Mouse (Mus musculus): Measurements from ENCODE around the gene Gm28729. TPM values are rescaled to one million over a fixed set of nuclear protein-coding genes. Genes with fewer than 3 reads are reported as not detected.
"Not testable (repeated sequence)": the region's sequence is repeated elsewhere in the genome, so short reads cannot be mapped to it uniquely, and the experiment has no call there.

Gm28729 gene
- polyA plus RNA-seq, 1 experiment: not detected

DNA sequence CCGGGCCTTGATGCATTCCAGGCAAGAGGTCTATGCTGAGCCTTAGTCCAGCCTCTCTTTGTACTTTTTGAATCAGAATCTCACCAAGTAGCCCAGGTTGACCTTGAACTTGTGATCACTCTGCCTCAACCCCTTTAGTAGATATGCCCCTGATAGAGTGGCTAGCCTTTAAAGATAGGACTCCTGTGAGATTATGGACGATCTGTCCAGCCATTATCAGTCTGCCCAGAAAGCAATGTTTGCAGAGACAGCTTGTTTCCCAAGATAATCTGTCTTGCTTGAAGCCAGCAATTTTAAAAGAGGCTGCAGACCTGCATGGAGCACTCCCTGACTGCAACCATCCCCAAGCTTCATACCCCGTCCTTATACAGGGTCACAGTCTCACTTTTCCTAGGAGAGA lies 42.0 kb downstream of the Gm28729 start:
- Histone ChIP-seq H3K4me3 (ENCODE audit: low read depth, low read length) (no peak overlapping the region), H3K4me1 (ENCODE audit: control insufficient read depth, insufficient read depth, low read length) (peaks cover 3% of the 10 kb centered on the region), H3K27ac (ENCODE audit: insufficient read depth, low read length) (no peak overlapping the region), H3K27me3 (ENCODE audit: control insufficient read depth, insufficient read depth, low read length, poor library complexity, severe bottlenecking) (no peaks in the 10 kb centered on the region), H3K9me3 (replicated peaks; ENCODE audit: control insufficient read depth, insufficient read depth, low read length, poor library complexity, severe bottlenecking) (no peaks in the 10 kb centered on the region), H3K36me3 (ENCODE audit: control insufficient read depth, insufficient read depth, low read length, poor library complexity, severe bottlenecking) (no peaks in the 10 kb centered on the region), H3K9ac (ENCODE audit: low read depth, poor library complexity, severe bottlenecking) (no peak overlapping the region)
- TF ChIP-seq POLR2A (IDR thresholded peaks at IDR 0.05; ENCODE audit: insufficient read depth, low read length): no peak
- TF ChIP-seq CTCF (IDR thresholded peaks at IDR 0.05; ENCODE audit: low read depth, low read length): no peak
- TF ChIP-seq EP300 (IDR thresholded peaks at IDR 0.05; ENCODE audit: insufficient read depth, low read depth, low read length): no peak

DNA sequence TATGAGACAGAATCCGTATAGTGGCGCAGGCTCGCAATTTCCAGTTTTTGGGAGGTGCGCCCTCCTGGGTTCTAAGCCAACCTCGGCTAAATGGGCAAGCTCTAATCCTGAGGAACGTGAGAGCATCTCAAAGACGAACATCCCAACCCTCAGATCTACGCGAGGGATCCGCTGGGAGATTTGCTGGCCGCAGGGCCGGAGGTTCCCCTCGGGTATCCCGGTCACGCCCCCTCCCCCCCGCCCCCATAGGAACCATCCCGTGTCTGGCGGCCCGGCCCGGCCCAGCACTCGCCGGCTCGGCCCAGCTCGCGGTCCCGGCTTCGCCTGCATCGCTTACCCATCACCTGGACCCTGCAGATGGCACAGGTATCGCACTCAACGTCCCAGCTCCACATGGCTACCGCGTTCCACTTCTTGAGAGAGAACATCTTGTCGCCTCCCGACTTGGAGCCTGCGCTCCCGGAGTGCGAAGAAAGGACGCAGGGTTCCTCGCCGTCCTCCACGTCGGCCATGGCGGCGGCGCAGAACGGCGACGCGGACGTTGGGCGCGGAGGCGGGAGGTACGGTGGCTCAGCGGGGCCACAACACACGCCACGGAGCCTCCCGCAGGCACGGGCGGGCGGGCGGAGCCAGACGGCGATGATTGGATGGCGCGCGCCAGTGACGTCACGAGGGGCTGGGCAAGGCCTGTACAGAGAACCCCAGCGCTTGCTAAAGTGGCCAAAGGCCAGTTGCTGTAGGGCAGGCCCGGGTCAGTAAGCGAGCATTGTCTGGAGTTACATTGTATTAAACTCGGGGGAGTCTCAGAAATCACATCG lies 46.8 kb downstream of the Gm28729 start, which contains the start of gene Rnf7:
Rnf7 (minus strand) TSS at position 605 of the 818 bp plus-strand sequence.
- Histone ChIP-seq H3K9me3 (replicated peaks; ENCODE audit: control insufficient read depth, insufficient read depth, low read length, poor library complexity, severe bottlenecking) (no peaks in the 10 kb centered on the region), H3K27me3 (ENCODE audit: control insufficient read depth, insufficient read depth, low read length, poor library complexity, severe bottlenecking) (no peaks in the 10 kb centered on the region), H3K9ac (ENCODE audit: low read depth, poor library complexity, severe bottlenecking) (peak within 1 kb of the TSS; percentile 79), H3K36me3 (ENCODE audit: control insufficient read depth, insufficient read depth, low read length, poor library complexity, severe bottlenecking) (peaks cover 6% of the 10 kb centered on the region), H3K4me1 (ENCODE audit: control insufficient read depth, insufficient read depth, low read length) (no peaks in the 10 kb centered on the region), H3K4me3 (ENCODE audit: low read depth, low read length) (peak within 1 kb of the TSS; percentile 95), H3K27ac (ENCODE audit: insufficient read depth, low read length) (peak within 1 kb of the TSS; percentile 29; the same call in 1 of the 2 replicates)
- TF ChIP-seq CTCF (IDR thresholded peaks at IDR 0.05; ENCODE audit: low read depth, low read length) (no peak), POLR2A (IDR thresholded peaks at IDR 0.05; ENCODE audit: insufficient read depth, low read length) (peak; percentile 75), EP300 (IDR thresholded peaks at IDR 0.05; ENCODE audit: insufficient read depth, low read depth, low read length) (no peak)

DNA sequence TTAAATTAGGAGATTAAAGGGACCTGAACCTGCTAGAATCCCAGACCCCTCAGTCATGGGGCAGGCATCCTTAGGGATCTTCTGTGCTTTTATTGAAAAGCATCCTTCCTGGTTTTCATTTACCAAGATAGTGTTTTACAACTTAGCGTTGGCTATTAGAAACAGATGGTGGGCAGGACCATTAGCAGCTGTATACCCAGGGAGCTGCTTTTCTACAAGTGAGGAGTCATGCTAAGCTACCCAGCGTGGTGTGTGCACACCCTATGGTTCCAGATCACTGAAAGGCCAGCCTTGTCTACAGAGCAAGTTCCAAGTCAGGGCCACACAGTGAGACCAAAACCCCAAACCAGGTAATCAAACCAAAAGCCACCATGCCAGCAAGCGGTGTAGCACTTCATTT lies 52.7 kb downstream of the Gm28729 start:
- H3K36me3 ChIP-seq (ENCODE audit: control insufficient read depth, insufficient read depth, low read length, poor library complexity, severe bottlenecking): peaks cover 13% of the 10 kb centered on the region
- TF ChIP-seq POLR2A (IDR thresholded peaks at IDR 0.05; ENCODE audit: insufficient read depth, low read length): no peak
- no peak for TF ChIP-seq CTCF (IDR thresholded peaks at IDR 0.05; ENCODE audit: low read depth, low read length)
- no peak for TF ChIP-seq EP300 (IDR thresholded peaks at IDR 0.05; ENCODE audit: insufficient read depth, low read depth, low read length)
- no peaks in the 10 kb centered on the region for H3K9me3 ChIP-seq (replicated peaks; ENCODE audit: control insufficient read depth, insufficient read depth, low read length, poor library complexity, severe bottlenecking)
- no peaks in the 10 kb centered on the region for H3K4me1 ChIP-seq (ENCODE audit: control insufficient read depth, insufficient read depth, low read length)
- H3K9ac ChIP-seq (ENCODE audit: low read depth, poor library complexity, severe bottlenecking): no peak overlapping the region
- H3K27ac ChIP-seq (ENCODE audit: insufficient read depth, low read length): no peak overlapping the region
- H3K4me3 ChIP-seq (ENCODE audit: low read depth, low read length): no peak overlapping the region
- no peaks in the 10 kb centered on the region for H3K27me3 ChIP-seq (ENCODE audit: control insufficient read depth, insufficient read depth, low read length, poor library complexity, severe bottlenecking)

DNA sequence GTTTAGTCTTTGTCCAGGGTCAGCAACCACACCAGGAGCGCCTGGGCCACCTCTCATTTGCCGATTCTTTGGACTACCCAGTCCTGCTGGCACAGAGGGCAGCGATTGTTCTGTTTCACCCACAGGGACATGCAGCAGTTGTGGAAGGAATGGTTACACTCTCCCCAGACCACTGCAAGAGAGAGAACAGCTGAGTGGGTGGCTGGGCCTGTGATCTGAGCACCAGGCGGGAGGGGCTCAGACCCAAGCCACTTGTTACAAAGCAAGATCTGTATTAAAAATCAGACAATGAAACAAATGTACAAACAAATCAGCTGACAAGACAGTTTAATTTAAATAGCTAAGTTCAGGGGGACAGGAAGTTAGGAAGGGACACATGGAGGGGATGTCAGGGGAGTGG lies 53.4 kb downstream of the Gm28729 start:
- H3K9ac ChIP-seq (ENCODE audit: low read depth, poor library complexity, severe bottlenecking); H3K4me1 ChIP-seq (ENCODE audit: control insufficient read depth, insufficient read depth, low read length); H3K27ac ChIP-seq (ENCODE audit: insufficient read depth, low read length); H3K9me3 ChIP-seq (replicated peaks; ENCODE audit: control insufficient read depth, insufficient read depth, low read length, poor library complexity, severe bottlenecking); H3K27me3 ChIP-seq (ENCODE audit: control insufficient read depth, insufficient read depth, low read length, poor library complexity, severe bottlenecking); H3K4me3 ChIP-seq (ENCODE audit: low read depth, low read length): not testable (repeated sequence)
- H3K36me3 ChIP-seq (ENCODE audit: control insufficient read depth, insufficient read depth, low read length, poor library complexity, severe bottlenecking): peaks cover 13% of the 10 kb centered on the region

DNA sequence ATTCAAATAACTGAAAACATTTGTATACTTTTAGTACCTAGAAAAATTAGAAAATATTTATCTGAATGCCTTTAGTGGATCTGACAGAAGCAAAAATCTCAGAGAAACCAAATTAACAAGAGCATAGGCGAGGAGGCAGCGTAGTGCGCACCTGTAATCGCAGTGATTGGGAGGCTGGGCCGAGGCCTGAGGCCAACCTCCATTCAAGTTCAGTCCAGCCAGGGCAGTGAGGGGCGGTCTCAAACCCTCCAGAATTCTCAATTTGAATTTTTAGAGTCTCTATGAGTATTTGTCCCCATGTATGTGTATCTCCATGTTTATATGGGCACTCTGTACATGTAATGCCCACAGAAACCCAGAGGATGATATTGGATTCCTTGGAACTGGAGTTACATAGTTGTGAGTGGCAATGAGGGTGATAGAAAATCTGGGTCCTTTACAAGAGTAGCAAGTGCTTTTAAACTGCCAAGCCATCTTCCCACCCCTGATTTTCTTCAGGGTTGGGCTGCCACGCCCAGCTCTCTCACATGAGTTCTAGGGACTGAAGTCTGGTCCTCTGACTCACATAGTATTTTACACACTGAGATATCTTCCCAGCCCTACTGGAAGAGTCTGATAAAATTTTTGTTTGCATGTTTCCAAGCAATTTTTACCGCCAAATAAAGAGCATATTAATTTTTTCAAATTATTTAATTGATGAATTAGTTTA lies 54.6 kb downstream of the Gm28729 start:
- H3K9me3 ChIP-seq (replicated peaks; ENCODE audit: control insufficient read depth, insufficient read depth, low read length, poor library complexity, severe bottlenecking): no peaks in the 10 kb centered on the region
- no peak overlapping the region for H3K4me3 ChIP-seq (ENCODE audit: low read depth, low read length)
- H3K9ac ChIP-seq (ENCODE audit: low read depth, poor library complexity, severe bottlenecking): no peak overlapping the region
- H3K4me1 ChIP-seq (ENCODE audit: control insufficient read depth, insufficient read depth, low read length): no peaks in the 10 kb centered on the region
- no peaks in the 10 kb centered on the region for H3K27me3 ChIP-seq (ENCODE audit: control insufficient read depth, insufficient read depth, low read length, poor library complexity, severe bottlenecking)
- peaks cover 13% of the 10 kb centered on the region for H3K36me3 ChIP-seq (ENCODE audit: control insufficient read depth, insufficient read depth, low read length, poor library complexity, severe bottlenecking)
- H3K27ac ChIP-seq (ENCODE audit: insufficient read depth, low read length): no peak overlapping the region
- TF ChIP-seq EP300 (IDR thresholded peaks at IDR 0.05; ENCODE audit: insufficient read depth, low read depth, low read length) (no peak), POLR2A (IDR thresholded peaks at IDR 0.05; ENCODE audit: insufficient read depth, low read length) (no peak), CTCF (IDR thresholded peaks at IDR 0.05; ENCODE audit: low read depth, low read length) (no peak)
